Mouse (Mus musculus): ENCODE results near the gene Invs. TPM values are rescaled to one million over a fixed set of nuclear protein-coding genes. Genes with fewer than 3 reads are reported as not detected.
"Not testable (repeated sequence)": the region's sequence is repeated elsewhere in the genome, so short reads cannot be mapped to it uniquely, and the experiment has no call there.

Invs gene
- polyA plus RNA-seq, 1 experiment, result 1.8 TPM

DNA sequence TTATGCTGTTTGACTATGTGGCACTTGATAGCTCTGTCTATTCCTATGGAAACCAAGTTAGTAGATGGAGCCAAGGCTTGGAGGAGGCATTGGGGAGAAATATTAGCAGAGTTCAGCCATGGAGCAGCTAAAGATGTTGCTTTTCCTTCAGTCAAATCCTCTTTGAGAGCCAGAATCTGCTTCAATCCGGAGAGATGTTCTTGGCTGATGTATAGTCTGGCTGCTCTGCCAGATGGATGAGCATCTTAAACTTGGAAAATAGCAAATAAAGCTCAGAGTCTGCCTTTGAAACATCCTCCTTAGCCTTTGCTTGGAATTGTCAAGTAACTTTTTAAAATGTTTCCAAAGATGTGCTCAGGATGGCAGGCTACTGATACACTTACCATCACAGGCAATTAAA, 91.5 kb downstream of the Invs start:
- no peak for TF ChIP-seq CTCF (IDR thresholded peaks at IDR 0.05; ENCODE audit: extremely low read depth, insufficient read length, insufficient replicate concordance, low read depth, low read length)
- no peak for TF ChIP-seq POLR2A (IDR thresholded peaks at IDR 0.05; ENCODE audit: low read depth, low read length)
- H3K36me3 ChIP-seq (ENCODE audit: control insufficient read depth, insufficient read depth, low read length), result no peaks in the 10 kb centered on the region
- no peaks in the 10 kb centered on the region for H3K4me1 ChIP-seq (ENCODE audit: control insufficient read depth, insufficient read depth, insufficient read length, low read length)
- 82% methylated on average over 1 of the region's 1 CpGs for WGBS
- H3K27ac ChIP-seq (ENCODE audit: insufficient read depth, low read depth, low read length), result no peak overlapping the region
- H3K27me3 ChIP-seq (ENCODE audit: control insufficient read depth, insufficient read depth, low read length), result no peaks in the 10 kb centered on the region
- no peak overlapping the region for H3K4me3 ChIP-seq (ENCODE audit: low read depth, low read length)

DNA sequence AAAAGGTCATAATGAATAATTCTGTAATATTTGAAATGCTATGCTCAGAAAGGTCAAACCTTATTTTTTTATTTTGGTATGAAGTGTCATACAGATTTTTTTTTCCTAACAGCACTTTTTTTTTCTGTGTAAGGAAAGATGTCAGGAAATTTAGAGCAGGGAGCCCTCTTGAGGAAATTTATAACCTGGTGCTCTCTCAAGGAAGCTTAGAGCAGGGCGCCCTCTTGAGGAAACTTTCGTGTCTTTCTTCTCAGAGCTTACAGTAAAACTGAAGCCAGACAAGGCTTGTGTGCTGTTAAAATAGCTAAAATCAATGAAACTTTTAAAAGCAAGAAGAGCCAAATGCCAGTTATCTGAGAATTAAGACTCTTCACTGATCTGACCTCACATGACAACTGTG, 101.4 kb downstream of the Invs start:
- TF ChIP-seq POLR2A (IDR thresholded peaks at IDR 0.05; ENCODE audit: low read depth, low read length), result no peak
- TF ChIP-seq CTCF (IDR thresholded peaks at IDR 0.05; ENCODE audit: extremely low read depth, insufficient read length, insufficient replicate concordance, low read depth, low read length), result no peak
- H3K4me1 ChIP-seq (ENCODE audit: control insufficient read depth, insufficient read depth, insufficient read length, low read length), result no peaks in the 10 kb centered on the region
- 2% methylated on average over 2 of the region's 2 CpGs for WGBS
- no peak overlapping the region for H3K27ac ChIP-seq (ENCODE audit: insufficient read depth, low read depth, low read length)
- H3K36me3 ChIP-seq (ENCODE audit: control insufficient read depth, insufficient read depth, low read length), result no peaks in the 10 kb centered on the region
- H3K27me3 ChIP-seq (ENCODE audit: control insufficient read depth, insufficient read depth, low read length), result no peaks in the 10 kb centered on the region
- H3K4me3 ChIP-seq (ENCODE audit: low read depth, low read length), result no peak overlapping the region

DNA sequence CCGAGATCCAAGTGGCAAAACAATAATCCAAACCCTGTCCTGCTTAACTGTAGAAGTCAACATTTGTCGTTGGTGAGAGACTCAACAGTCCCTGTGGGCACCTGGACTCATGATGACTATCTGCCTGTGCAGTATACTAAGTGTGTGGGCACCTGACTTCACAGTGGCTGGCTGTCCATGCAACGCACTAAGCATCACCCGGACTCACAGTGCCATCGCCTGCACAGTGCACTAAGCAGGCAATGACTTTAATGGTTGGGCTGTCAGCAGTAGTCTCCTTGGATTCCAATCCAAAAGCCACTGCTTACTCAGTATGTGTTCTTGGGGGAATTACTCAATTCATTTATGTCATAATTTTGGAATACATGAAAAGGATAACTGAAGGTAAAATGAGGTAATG, 102.9 kb downstream of the Invs start:
- WGBS, result 84% methylated on average over 5 of the region's 5 CpGs
- no peaks in the 10 kb centered on the region for H3K4me1 ChIP-seq (ENCODE audit: control insufficient read depth, insufficient read depth, insufficient read length, low read length)
- H3K27ac ChIP-seq (ENCODE audit: insufficient read depth, low read depth, low read length), result no peak overlapping the region
- no peaks in the 10 kb centered on the region for H3K36me3 ChIP-seq (ENCODE audit: control insufficient read depth, insufficient read depth, low read length)
- TF ChIP-seq CTCF (IDR thresholded peaks at IDR 0.05; ENCODE audit: extremely low read depth, insufficient read length, insufficient replicate concordance, low read depth, low read length) (no peak), POLR2A (IDR thresholded peaks at IDR 0.05; ENCODE audit: low read depth, low read length) (no peak)
- H3K27me3 ChIP-seq (ENCODE audit: control insufficient read depth, insufficient read depth, low read length), result no peaks in the 10 kb centered on the region
- no peak overlapping the region for H3K4me3 ChIP-seq (ENCODE audit: low read depth, low read length)

GRCm38 (mm10) chr4:48396949-48397348, 117.4 kb downstream of the Invs start:
- Histone ChIP-seq H3K4me3 (ENCODE audit: low read depth, low read length) (no peak overlapping the region), H3K4me1 (ENCODE audit: control insufficient read depth, insufficient read depth, insufficient read length, low read length) (no peaks in the 10 kb centered on the region; the same call in 1 of the 2 replicates), H3K36me3 (ENCODE audit: control insufficient read depth, insufficient read depth, low read length) (0 out of 2 replicates have a peak, but pooled peaks cover 3% of the 10 kb centered on the region), H3K27ac (ENCODE audit: insufficient read depth, low read depth, low read length) (no peak overlapping the region), H3K27me3 (ENCODE audit: control insufficient read depth, insufficient read depth, low read length) (no peaks in the 10 kb centered on the region)
- 94% methylated on average over 3 of the region's 3 CpGs for WGBS
- no peak for TF ChIP-seq CTCF (IDR thresholded peaks at IDR 0.05; ENCODE audit: extremely low read depth, insufficient read length, insufficient replicate concordance, low read depth, low read length)
- TF ChIP-seq POLR2A (IDR thresholded peaks at IDR 0.05; ENCODE audit: low read depth, low read length), result no peak

DNA sequence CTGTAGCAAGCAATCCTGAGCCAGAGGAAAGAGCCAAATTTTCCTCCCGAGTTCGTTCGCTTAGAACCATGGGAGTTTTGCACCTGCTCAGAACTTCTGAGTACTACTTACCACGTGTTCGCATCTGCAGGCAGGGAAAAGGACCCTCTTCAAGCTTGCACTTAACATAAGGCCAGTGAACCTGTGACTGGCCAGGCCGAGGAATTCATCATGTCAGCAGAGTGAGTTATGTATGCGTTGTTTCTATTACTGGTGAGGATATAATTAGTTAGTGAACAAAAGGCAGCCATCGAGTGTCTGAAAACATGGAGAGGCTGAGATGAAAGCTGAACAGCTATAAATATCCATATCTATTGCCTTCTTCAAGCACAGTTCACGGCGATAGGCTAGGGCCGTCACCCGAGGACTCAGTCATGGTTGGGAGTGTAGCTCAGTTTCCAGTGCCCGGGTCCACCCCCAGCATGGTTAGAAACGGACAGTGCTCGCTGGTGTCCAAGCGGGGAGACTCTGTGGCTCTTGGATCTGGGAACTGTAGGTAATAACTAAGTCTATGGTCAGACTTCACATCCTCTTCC, 123.6 kb downstream of the Invs start:
- TF ChIP-seq CTCF (IDR thresholded peaks at IDR 0.05; ENCODE audit: extremely low read depth, insufficient read length, insufficient replicate concordance, low read depth, low read length) (no peak), POLR2A (IDR thresholded peaks at IDR 0.05; ENCODE audit: low read depth, low read length) (no peak)
- H3K27me3 ChIP-seq (ENCODE audit: control insufficient read depth, insufficient read depth, low read length), result no peaks in the 10 kb centered on the region
- no peak overlapping the region for H3K4me3 ChIP-seq (ENCODE audit: low read depth, low read length)
- 90% methylated on average over 16 of the region's 16 CpGs for WGBS
- H3K27ac ChIP-seq (ENCODE audit: insufficient read depth, low read depth, low read length), result no peak overlapping the region
- H3K36me3 ChIP-seq (ENCODE audit: control insufficient read depth, insufficient read depth, low read length), result no peaks in the 10 kb centered on the region
- H3K4me1 ChIP-seq (ENCODE audit: control insufficient read depth, insufficient read depth, insufficient read length, low read length), result no peaks in the 10 kb centered on the region

DNA sequence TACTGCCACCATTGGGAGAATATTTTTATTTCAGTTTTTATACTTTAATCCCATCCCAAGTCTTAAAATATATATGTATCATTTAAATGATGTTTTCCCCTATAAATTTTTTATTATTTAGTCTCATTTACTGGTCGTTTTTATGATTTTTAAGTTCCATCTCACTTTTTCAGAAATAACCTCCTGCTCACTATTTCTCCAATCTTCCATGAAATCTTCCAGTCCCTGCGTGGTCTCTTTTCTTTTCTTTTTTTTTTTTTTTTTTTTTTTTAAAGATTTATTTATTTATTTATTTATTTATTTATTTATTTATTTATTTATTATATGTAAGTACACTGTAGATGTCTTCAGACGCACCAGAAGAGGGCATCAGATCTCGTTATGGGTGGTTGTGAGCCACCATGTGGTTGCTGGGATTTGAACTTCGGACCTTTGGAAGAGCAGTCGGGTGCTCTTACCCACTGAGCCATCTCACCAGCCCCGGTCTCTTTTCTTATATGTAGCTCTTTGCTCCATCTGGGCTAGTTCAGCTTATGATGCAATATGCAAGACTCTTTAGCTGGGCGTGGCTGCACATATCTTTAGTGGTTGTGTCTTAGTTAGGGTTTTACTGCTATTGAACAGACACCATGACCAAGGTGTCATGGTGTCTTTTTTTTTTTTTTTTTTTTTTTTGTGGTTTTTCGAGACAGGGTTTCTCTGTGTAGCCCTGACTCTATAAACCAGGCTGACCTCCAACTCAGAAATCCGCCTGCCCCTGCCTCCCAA, 126.3 kb downstream of the Invs start:
- not testable (repeated sequence) for H3K4me3 ChIP-seq (ENCODE audit: low read depth, low read length); H3K36me3 ChIP-seq (ENCODE audit: control insufficient read depth, insufficient read depth, low read length); H3K4me1 ChIP-seq (ENCODE audit: control insufficient read depth, insufficient read depth, insufficient read length, low read length); H3K27ac ChIP-seq (ENCODE audit: insufficient read depth, low read depth, low read length); H3K27me3 ChIP-seq (ENCODE audit: control insufficient read depth, insufficient read depth, low read length)
- 76% methylated on average over 10 of the region's 10 CpGs for WGBS

GRCm38 (mm10) chr4:48407350-48408039, 127.9 kb downstream of the Invs start:
- Histone ChIP-seq H3K36me3 (ENCODE audit: control insufficient read depth, insufficient read depth, low read length) (no peaks in the 10 kb centered on the region), H3K27me3 (ENCODE audit: control insufficient read depth, insufficient read depth, low read length) (no peaks in the 10 kb centered on the region), H3K4me3 (ENCODE audit: low read depth, low read length) (no peak overlapping the region), H3K4me1 (ENCODE audit: control insufficient read depth, insufficient read depth, insufficient read length, low read length) (no peaks in the 10 kb centered on the region), H3K27ac (ENCODE audit: insufficient read depth, low read depth, low read length) (no peak overlapping the region)
- TF ChIP-seq POLR2A (IDR thresholded peaks at IDR 0.05; ENCODE audit: low read depth, low read length) (no peak), CTCF (IDR thresholded peaks at IDR 0.05; ENCODE audit: extremely low read depth, insufficient read length, insufficient replicate concordance, low read depth, low read length) (peak; percentile 81; the same call in 1 of the 2 replicates)
- 50% methylated on average over 18 of the region's 18 CpGs for WGBS
